Mouse (Mus musculus) liver, embryonic 14.5 days (tissue): Measurements from ENCODE around the gene Urad.

Experiments
- CTCF ChIP-seq: IDR thresholded peaks from 2 replicates; pipeline ENCODE4 v1.5.1; 2016; ENCODE audit warnings: antibody characterized with exemption, low read depth, control low read depth
- EP300 ChIP-seq: IDR thresholded peaks from 2 replicates; pipeline ENCODE4 v1.6.1; 2016; ENCODE audit warnings: antibody characterized with exemption, low read depth

- TF ChIP-seq EP300 (no peak), CTCF (peak; percentile 85)
These were observed 9.3 kb upstream of the Urad start for GRCm38 (mm10) chr5:147331547-147331946.
